Mouse (Mus musculus): ENCODE results near the gene Ift22. TPM values are rescaled to one million over a fixed set of nuclear protein-coding genes. Genes with fewer than 3 reads are reported as not detected.

The Ift22 gene
- polyA plus RNA-seq, 1 experiment from 2014 or later: 72.5 TPM

DNA sequence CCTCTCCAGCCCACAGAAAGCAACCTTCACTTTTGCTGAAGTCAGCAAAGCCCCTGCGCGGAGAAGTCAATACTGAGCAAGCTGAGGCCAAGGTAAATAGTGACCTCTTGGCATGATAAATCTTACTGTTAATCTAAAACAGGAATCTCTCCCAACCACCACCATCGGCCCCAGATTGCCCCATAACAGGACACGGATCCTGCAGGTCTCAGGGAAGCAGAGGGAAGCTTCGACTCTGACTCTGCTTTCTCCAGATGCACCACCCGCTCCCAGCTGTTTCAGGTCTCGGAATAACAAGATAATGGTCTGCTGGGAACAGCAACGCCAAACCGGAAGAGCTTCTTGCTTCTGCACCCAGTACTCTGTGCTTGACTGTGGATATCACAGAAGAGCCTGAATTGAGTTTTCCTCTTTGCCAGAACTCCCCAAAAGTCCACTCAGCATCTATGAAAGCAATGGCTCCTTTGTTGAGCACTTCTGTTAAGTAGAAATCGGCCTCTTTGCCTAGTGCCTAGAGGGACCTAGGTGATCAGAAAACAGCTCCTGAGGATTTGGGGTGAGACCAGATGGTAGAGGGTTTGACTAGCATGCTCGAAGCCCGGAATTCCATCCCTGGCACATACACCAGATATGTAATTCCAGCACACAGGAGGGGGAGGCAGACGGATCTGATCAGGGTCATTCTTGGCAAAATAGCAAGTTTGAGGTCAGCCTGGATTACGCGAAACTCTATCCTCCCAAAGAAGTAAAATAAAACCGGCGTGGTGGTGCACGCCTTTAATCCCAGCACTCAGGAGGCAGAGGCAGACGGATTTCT, 19.2 kb upstream of the Ift22 start:
- no peaks in the 10 kb centered on the region for H3K27me3 ChIP-seq (ENCODE audit: control insufficient read depth, insufficient read depth, low read length)
- peaks cover 4% of the 10 kb centered on the region; the same call in 1 of the 2 replicates for H3K4me1 ChIP-seq (ENCODE audit: control insufficient read depth, insufficient read depth, low read length)
- no peaks in the 10 kb centered on the region for H3K36me3 ChIP-seq (replicated peaks; ENCODE audit: control insufficient read depth, insufficient read depth, low read depth, low read length)
- H3K27ac ChIP-seq (replicated peaks; ENCODE audit: low read depth, low read length): peak overlapping the region; percentile 76
- no peak overlapping the region for H3K9ac ChIP-seq (replicated peaks; ENCODE audit: low read length)
- 40% methylated on average over 19 of the region's 19 CpGs for WGBS
- no peak overlapping the region for H3K4me3 ChIP-seq (ENCODE audit: low read depth, low read length)
- DNase-seq (ENCODE audit: low spot score): peak; percentile 63
- ATAC-seq (replicated peaks; ENCODE audit: insufficient number of reproducible peaks, low FRiP score, low TSS enrichment, low read depth): no peak
- no peaks in the 10 kb centered on the region for H3K9me3 ChIP-seq (replicated peaks; ENCODE audit: control insufficient read depth, low read length)
- no peak overlapping the region for H3K4me2 ChIP-seq (ENCODE audit: low read depth, low read length)

DNA sequence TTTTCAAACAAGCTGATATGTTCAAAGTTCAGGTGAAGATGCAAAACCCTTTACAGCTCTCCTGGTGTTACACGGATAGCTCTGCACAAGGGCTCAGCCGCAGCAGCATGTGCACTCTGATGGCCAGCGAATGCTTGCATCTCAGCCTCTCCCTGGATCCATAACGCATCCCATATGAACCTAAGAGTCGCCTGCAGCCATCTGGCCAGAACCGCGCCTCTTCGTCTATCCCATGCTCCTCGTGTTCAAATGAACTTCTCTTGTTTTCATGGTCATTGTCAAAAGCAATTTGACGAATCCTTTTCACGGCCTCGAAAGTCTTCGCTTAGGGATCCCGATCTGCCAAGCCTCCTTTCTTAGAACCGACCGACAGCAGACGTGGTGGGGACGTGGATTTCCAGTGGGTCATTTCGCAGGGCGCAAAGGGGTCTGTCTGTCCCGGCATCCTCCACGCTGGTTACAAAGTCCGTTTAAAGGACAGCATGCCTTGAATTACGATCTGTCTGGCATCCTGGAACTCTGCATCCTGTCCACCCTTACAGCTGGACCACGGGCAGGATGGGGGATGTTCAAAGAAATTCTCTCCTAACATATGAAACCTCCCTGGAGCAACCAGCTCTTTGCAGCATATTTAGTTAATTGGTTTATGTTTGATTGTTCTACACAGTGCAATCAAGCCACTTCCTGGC, 13.0 kb upstream of the Ift22 start:
- H3K4me1 ChIP-seq (ENCODE audit: control insufficient read depth, insufficient read depth, low read length): no peaks in the 10 kb centered on the region
- no peaks in the 10 kb centered on the region for H3K9me3 ChIP-seq (replicated peaks; ENCODE audit: control insufficient read depth, low read length)
- no peak for ATAC-seq (replicated peaks; ENCODE audit: insufficient number of reproducible peaks, low FRiP score, low TSS enrichment, low read depth)
- peak overlapping the region; percentile 41 for H3K27ac ChIP-seq (replicated peaks; ENCODE audit: low read depth, low read length)
- H3K27me3 ChIP-seq (ENCODE audit: control insufficient read depth, insufficient read depth, low read length): no peaks in the 10 kb centered on the region
- H3K4me3 ChIP-seq (ENCODE audit: low read depth, low read length): no peak overlapping the region
- DNase-seq (ENCODE audit: low spot score): peak; percentile 65
- peak overlapping the region; percentile 10; the same call in 1 of the 2 replicates for H3K4me2 ChIP-seq (ENCODE audit: low read depth, low read length)
- peak overlapping the region; percentile 13; the same call in 1 of the 2 replicates for H3K9ac ChIP-seq (replicated peaks; ENCODE audit: low read length)
- no peaks in the 10 kb centered on the region for H3K36me3 ChIP-seq (replicated peaks; ENCODE audit: control insufficient read depth, insufficient read depth, low read depth, low read length)
- WGBS: 43% methylated on average over 25 of the region's 25 CpGs

DNA sequence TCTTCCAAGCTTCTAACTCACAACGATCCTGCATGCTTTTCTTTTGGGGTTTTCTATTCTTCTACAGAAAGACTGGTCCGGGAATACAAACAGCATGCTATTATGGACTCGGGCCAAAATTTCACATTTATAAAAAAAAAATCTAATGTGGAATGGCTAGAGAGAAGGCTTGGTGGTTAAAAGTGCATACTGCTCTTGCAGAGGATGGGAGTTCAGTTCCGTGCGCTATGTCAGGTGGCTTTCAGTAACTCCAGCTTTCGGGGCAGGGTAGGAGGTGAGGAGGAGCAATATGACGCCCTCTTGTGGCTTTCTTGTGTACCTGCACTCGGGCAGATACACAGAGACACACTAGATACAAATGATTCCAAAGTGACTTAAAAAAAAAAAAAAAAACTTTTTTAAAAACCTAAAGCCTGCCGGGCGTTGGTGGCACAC, 12.4 kb upstream of the Ift22 start:
- H3K27ac ChIP-seq (replicated peaks; ENCODE audit: low read depth, low read length): no peak overlapping the region
- H3K36me3 ChIP-seq (replicated peaks; ENCODE audit: control insufficient read depth, insufficient read depth, low read depth, low read length): no peaks in the 10 kb centered on the region
- ATAC-seq (replicated peaks; ENCODE audit: insufficient number of reproducible peaks, low FRiP score, low TSS enrichment, low read depth) (0 out of 2 replicates have a peak, but pooled peaks have one; percentile 72), DNase-seq (ENCODE audit: low spot score) (peak; percentile 55)
- no peak overlapping the region for H3K9ac ChIP-seq (replicated peaks; ENCODE audit: low read length)
- H3K27me3 ChIP-seq (ENCODE audit: control insufficient read depth, insufficient read depth, low read length): no peaks in the 10 kb centered on the region
- H3K4me2 ChIP-seq (ENCODE audit: low read depth, low read length): no peak overlapping the region
- H3K9me3 ChIP-seq (replicated peaks; ENCODE audit: control insufficient read depth, low read length): no peaks in the 10 kb centered on the region
- no peaks in the 10 kb centered on the region for H3K4me1 ChIP-seq (ENCODE audit: control insufficient read depth, insufficient read depth, low read length)
- 58% methylated on average over 10 of the region's 10 CpGs for WGBS
- no peak overlapping the region for H3K4me3 ChIP-seq (ENCODE audit: low read depth, low read length)

DNA sequence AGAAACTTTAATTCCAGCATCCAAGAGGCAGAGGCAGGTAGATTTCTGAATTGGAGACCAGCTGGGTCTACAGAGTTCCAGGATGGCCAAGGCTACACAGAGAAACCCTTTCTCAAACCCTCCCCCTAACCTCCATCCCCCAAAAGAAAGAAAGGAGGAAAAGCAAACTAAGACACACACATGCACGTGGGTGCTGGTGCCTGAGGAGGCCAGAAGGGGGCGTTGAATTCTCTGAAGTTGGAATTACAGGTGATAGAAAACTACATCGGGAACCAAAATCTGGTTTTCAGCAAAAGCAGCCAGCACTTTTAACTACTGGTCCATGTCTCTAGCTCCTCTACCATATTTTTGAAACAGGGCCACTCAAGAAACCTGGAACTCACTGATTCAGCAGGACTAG, 3.3 kb upstream of the Ift22 start:
- Histone ChIP-seq H3K9me3 (replicated peaks; ENCODE audit: control insufficient read depth, low read length) (no peaks in the 10 kb centered on the region), H3K4me3 (ENCODE audit: low read depth, low read length) (no peak overlapping the region), H3K4me1 (ENCODE audit: control insufficient read depth, insufficient read depth, low read length) (no peaks in the 10 kb centered on the region), H3K4me2 (ENCODE audit: low read depth, low read length) (no peak overlapping the region), H3K9ac (replicated peaks; ENCODE audit: low read length) (no peak overlapping the region), H3K27me3 (ENCODE audit: control insufficient read depth, insufficient read depth, low read length) (no peaks in the 10 kb centered on the region), H3K36me3 (replicated peaks; ENCODE audit: control insufficient read depth, insufficient read depth, low read depth, low read length) (no peaks in the 10 kb centered on the region), H3K27ac (replicated peaks; ENCODE audit: low read depth, low read length) (no peak overlapping the region)
- 64% methylated on average over 3 of the region's 3 CpGs for WGBS
- ATAC-seq (replicated peaks; ENCODE audit: insufficient number of reproducible peaks, low FRiP score, low TSS enrichment, low read depth): no peak
- no peak for DNase-seq (ENCODE audit: low spot score)

DNA sequence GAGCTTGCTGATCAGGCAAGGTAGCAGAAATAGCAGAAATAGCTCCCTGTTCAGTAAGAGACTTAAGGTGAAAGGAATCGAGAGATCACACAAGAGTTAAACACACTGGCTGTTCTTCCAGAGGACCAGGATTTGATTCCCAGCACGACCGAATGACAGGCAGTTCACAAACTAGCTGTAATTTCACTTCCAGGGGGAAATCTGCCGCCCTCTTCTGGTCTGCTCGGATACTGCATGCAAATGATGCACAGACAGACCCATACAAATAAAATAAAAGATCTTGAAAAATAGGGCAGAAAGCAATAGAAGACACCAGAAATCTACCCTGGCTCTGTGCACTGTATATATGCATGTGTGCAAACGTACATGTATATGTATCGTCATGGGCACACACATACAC, 2.3 kb upstream of the Ift22 start:
- no peak overlapping the region for H3K4me3 ChIP-seq (ENCODE audit: low read depth, low read length)
- no peaks in the 10 kb centered on the region for H3K36me3 ChIP-seq (replicated peaks; ENCODE audit: control insufficient read depth, insufficient read depth, low read depth, low read length)
- H3K27ac ChIP-seq (replicated peaks; ENCODE audit: low read depth, low read length): no peak overlapping the region
- H3K4me1 ChIP-seq (ENCODE audit: control insufficient read depth, insufficient read depth, low read length): no peaks in the 10 kb centered on the region
- WGBS: 53% methylated on average over 7 of the region's 7 CpGs
- ATAC-seq (replicated peaks; ENCODE audit: insufficient number of reproducible peaks, low FRiP score, low TSS enrichment, low read depth): no peak
- no peak overlapping the region for H3K4me2 ChIP-seq (ENCODE audit: low read depth, low read length)
- no peaks in the 10 kb centered on the region for H3K9me3 ChIP-seq (replicated peaks; ENCODE audit: control insufficient read depth, low read length)
- no peak overlapping the region for H3K9ac ChIP-seq (replicated peaks; ENCODE audit: low read length)
- no peak for DNase-seq (ENCODE audit: low spot score)
- no peaks in the 10 kb centered on the region for H3K27me3 ChIP-seq (ENCODE audit: control insufficient read depth, insufficient read depth, low read length)

DNA sequence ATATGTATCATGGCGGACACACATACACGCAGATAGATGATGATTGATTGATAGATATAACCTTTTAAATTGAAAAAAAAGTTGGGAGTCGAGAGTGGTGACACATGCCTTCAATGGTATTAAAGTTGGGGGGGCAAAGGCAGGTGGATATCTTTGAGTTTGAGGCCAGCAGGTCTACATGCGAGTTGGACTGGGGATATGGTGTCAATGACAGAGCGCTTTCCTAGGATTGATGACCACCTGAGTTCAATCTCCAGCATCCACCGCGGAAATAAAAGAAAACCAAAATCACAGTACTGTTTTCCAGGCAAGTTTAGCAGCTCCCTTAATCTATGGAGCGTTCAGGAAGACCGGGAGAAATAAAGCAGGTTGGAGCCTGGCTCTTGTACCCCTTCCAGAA, 363 bp upstream of the Ift22 start:
- 44% methylated on average over 9 of the region's 9 CpGs for WGBS
- no peaks in the 10 kb centered on the region for H3K4me1 ChIP-seq (ENCODE audit: control insufficient read depth, insufficient read depth, low read length)
- H3K4me2 ChIP-seq (ENCODE audit: low read depth, low read length): peak overlapping the region; percentile 34
- H3K9ac ChIP-seq (replicated peaks; ENCODE audit: low read length): peak overlapping the region; percentile 46
- no peak overlapping the region for H3K27ac ChIP-seq (replicated peaks; ENCODE audit: low read depth, low read length)
- peak overlapping the region; percentile 55 for H3K4me3 ChIP-seq (ENCODE audit: low read depth, low read length)
- no peaks in the 10 kb centered on the region for H3K27me3 ChIP-seq (ENCODE audit: control insufficient read depth, insufficient read depth, low read length)
- DNase-seq (ENCODE audit: low spot score) (no peak), ATAC-seq (replicated peaks; ENCODE audit: insufficient number of reproducible peaks, low FRiP score, low TSS enrichment, low read depth) (0 out of 2 replicates have a peak, but pooled peaks have one; percentile 3)
- H3K9me3 ChIP-seq (replicated peaks; ENCODE audit: control insufficient read depth, low read length): no peaks in the 10 kb centered on the region
- no peaks in the 10 kb centered on the region; the same call in 1 of the 2 replicates for H3K36me3 ChIP-seq (replicated peaks; ENCODE audit: control insufficient read depth, insufficient read depth, low read depth, low read length)

DNA sequence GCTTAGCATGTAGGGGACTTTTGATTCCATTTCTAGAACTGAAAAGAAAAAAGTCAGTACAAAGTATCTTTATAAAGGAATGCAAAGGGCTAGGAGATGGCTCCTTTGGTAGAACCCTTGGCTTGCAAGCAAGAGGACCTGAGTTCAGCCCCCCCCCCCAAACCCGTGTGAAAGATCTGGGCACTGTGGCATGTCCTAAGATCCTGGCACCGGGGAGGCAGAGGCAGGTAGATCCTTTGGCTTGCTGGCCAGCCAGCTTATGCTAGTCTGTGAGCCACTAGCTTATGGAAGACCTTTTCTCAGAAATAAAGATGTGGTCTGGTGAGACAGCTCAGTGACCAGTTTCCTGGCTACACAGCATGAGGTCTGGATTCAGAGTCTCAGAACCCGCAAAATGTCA, 6.2 kb downstream of the Ift22 start:
- H3K9me3 ChIP-seq (replicated peaks; ENCODE audit: control insufficient read depth, low read length): no peaks in the 10 kb centered on the region
- no peak overlapping the region for H3K4me3 ChIP-seq (ENCODE audit: low read depth, low read length)
- no peaks in the 10 kb centered on the region for H3K27me3 ChIP-seq (ENCODE audit: control insufficient read depth, insufficient read depth, low read length)
- DNase-seq (ENCODE audit: low spot score): no peak
- no peaks in the 10 kb centered on the region for H3K4me1 ChIP-seq (ENCODE audit: control insufficient read depth, insufficient read depth, low read length)
- no peak for ATAC-seq (replicated peaks; ENCODE audit: insufficient number of reproducible peaks, low FRiP score, low TSS enrichment, low read depth)
- no peak overlapping the region for H3K27ac ChIP-seq (replicated peaks; ENCODE audit: low read depth, low read length)
- no peak overlapping the region for H3K4me2 ChIP-seq (ENCODE audit: low read depth, low read length)
- no peaks in the 10 kb centered on the region; the same call in 1 of the 2 replicates for H3K36me3 ChIP-seq (replicated peaks; ENCODE audit: control insufficient read depth, insufficient read depth, low read depth, low read length)
- no peak overlapping the region for H3K9ac ChIP-seq (replicated peaks; ENCODE audit: low read length)
- 84% methylated on average over 3 of the region's 3 CpGs for WGBS

All from embryonic facial prominence, embryonic 11.5 days (tissue).